Mouse (Mus musculus) heart, adult 11 months (tissue): ENCODE data around the gene Hmgb1.

Experiments
- DNase-seq: peaks from one replicate; pipeline ENCODE4 v3.0.0; 2022

Hmgb1 gene

GRCm38 (mm10) chr5:149016261-149016660 is 168.0 kb downstream of the Hmgb1 start:
- peak; percentile 69 for DNase-seq

- peak; percentile 91 for DNase-seq
Measured at GRCm38 (mm10) chr5:149015335-149016201, 168.7 kb downstream of the Hmgb1 start.

- peak; percentile 90 for DNase-seq
Measured at GRCm38 (mm10) chr5:149014600-149015268, 169.6 kb downstream of the Hmgb1 start.

- DNase-seq = peak; percentile 85
Measured at GRCm38 (mm10) chr5:149013817-149014508, 170.3 kb downstream of the Hmgb1 start.

GRCm38 (mm10) chr5:149009111-149009510 is 175.2 kb downstream of the Hmgb1 start:
- DNase-seq = no peak

GRCm38 (mm10) chr5:149007295-149007646 is 177.0 kb downstream of the Hmgb1 start:
- peak; percentile 93 for DNase-seq

- DNase-seq = peak; percentile 100
Measured at GRCm38 (mm10) chr5:149006362-149007294, 177.7 kb downstream of the Hmgb1 start.

GRCm38 (mm10) chr5:149005701-149006361 is 178.5 kb downstream of the Hmgb1 start:
- peak; percentile 90 for DNase-seq

GRCm38 (mm10) chr5:149005083-149005482 is 179.2 kb downstream of the Hmgb1 start:
- DNase-seq = no peak

- DNase-seq = no peak
Measured at GRCm38 (mm10) chr5:149003137-149003536, 181.2 kb downstream of the Hmgb1 start.

- DNase-seq = no peak
Measured at GRCm38 (mm10) chr5:149002803-149003115, 181.5 kb downstream of the Hmgb1 start.

GRCm38 (mm10) chr5:149002034-149002802 is 182.1 kb downstream of the Hmgb1 start:
- no peak for DNase-seq

- DNase-seq = no peak
Measured at GRCm38 (mm10) chr5:148999802-149000201, 184.5 kb downstream of the Hmgb1 start.

GRCm38 (mm10) chr5:148998512-148998911 is 185.8 kb downstream of the Hmgb1 start:
- DNase-seq = no peak

GRCm38 (mm10) chr5:148996709-148997037 is 187.6 kb downstream of the Hmgb1 start:
- no peak for DNase-seq
